Mouse (Mus musculus) ES-E14 (cell line): ENCODE results near the gene Slc16a9. TPM values are rescaled to one million over a fixed set of nuclear protein-coding genes. Genes with fewer than 3 reads are reported as not detected.

Source experiments
- DNase-seq: peaks from one replicate; pipeline ENCODE4 v3.0.0-alpha.2; 2013; ENCODE audit warnings: low read depth, low spot score
- H3K27ac ChIP-seq: 2 replicates; pipeline ENCODE4 v1.5.1; 2012; ENCODE audit warnings: low read depth, mild to moderate bottlenecking, low read length, moderate library complexity, mixed read lengths; ENCODE audit not compliant: poor library complexity, insufficient read depth, severe bottlenecking
- H3K36me3 ChIP-seq: 2 replicates; pipeline ENCODE4 v1.6.1; 2012; ENCODE audit warnings: mild to moderate bottlenecking, low read length, moderate library complexity, mixed read lengths; ENCODE audit not compliant: control insufficient read depth, poor library complexity, insufficient read depth, severe bottlenecking
- H3K4me1 ChIP-seq, 2 experiments: fragments of 150-350 bp in 1 of 2; sonication (generic) in 1 of 2; 2 replicates each; pipeline ENCODE4 v1.6.1; 2012; ENCODE audit warnings: low read length in 2 of 2, mild to moderate bottlenecking in 1 of 2, mixed read lengths in 1 of 2; ENCODE audit not compliant: control insufficient read depth in 2 of 2, insufficient read depth in 2 of 2, poor library complexity in 1 of 2
- H3K4me3 ChIP-seq, 2 experiments: fragments of 150-350 bp in 1 of 2; sonication (generic) in 1 of 2; 2 replicates each; pipeline ENCODE4 v1.5.1; 2012; ENCODE audit warnings: low read length in 2 of 2, low read depth in 1 of 2, mild to moderate bottlenecking in 1 of 2, mixed read lengths in 1 of 2; ENCODE audit not compliant: insufficient read depth in 1 of 2, poor library complexity in 1 of 2, severe bottlenecking in 1 of 2
- H3K9ac ChIP-seq: 2 replicates; pipeline ENCODE4 v1.6.1; 2012; ENCODE audit warnings: low read depth, mild to moderate bottlenecking, low read length, mixed read lengths; ENCODE audit not compliant: poor library complexity, insufficient read depth, severe bottlenecking
- H3K9me3 ChIP-seq: fragments of 150-350 bp; sonication (generic); 2 replicates; pipeline ENCODE4 v1.6.1; 2012; ENCODE audit warnings: low read depth, mild to moderate bottlenecking, low read length; ENCODE audit not compliant: control insufficient read depth, insufficient read depth
- CHD2 ChIP-seq: IDR thresholded peaks from 2 replicates; pipeline ENCODE4 v1.6.1; 2014; ENCODE audit warnings: mild to moderate bottlenecking, low read depth, low read length, inconsistent platforms
- HCFC1 ChIP-seq: IDR thresholded peaks from 2 replicates; pipeline ENCODE4 v1.6.1; 2012; ENCODE audit warnings: low read length, inconsistent platforms, borderline replicate concordance; ENCODE audit not compliant: insufficient read depth
- MAFK ChIP-seq: IDR thresholded peaks from 2 replicates; pipeline ENCODE4 v1.6.1; 2014; ENCODE audit warnings: mild to moderate bottlenecking, low read depth, low read length, inconsistent platforms; ENCODE audit not compliant: insufficient read depth
- ZC3H11A ChIP-seq: IDR thresholded peaks from 2 replicates; pipeline ENCODE4 v1.6.1; 2012; ENCODE audit warnings: low read depth, mild to moderate bottlenecking, inconsistent platforms, low read length, borderline replicate concordance
- ZNF384 ChIP-seq: IDR thresholded peaks from 2 replicates; pipeline ENCODE4 v1.6.1; 2012; ENCODE audit warnings: low read depth, low read length, inconsistent platforms
- in situ Hi-C, 2 experiments: fragments of 600-800 bp; cut with MboI; formaldehyde crosslinking; loops; one replicate each; pipeline ENCODE4 v1.15.1; 2025; ENCODE audit warnings: low sequenced_read_pairs in 2 of 2, inconsistent platforms in 1 of 2; ENCODE audit not compliant: unreplicated experiment in 2 of 2
- total RNA-seq: library from RNA; depleted of rRNA; stranded (reverse); fragments of 300-350 nt; gene quantifications from 2 replicates; pipeline ENCODE4 v1.2.3, GENCODE M21; 2012

Slc16a9 gene
- total RNA-seq, 1 experiment = 1.3 TPM

DNA sequence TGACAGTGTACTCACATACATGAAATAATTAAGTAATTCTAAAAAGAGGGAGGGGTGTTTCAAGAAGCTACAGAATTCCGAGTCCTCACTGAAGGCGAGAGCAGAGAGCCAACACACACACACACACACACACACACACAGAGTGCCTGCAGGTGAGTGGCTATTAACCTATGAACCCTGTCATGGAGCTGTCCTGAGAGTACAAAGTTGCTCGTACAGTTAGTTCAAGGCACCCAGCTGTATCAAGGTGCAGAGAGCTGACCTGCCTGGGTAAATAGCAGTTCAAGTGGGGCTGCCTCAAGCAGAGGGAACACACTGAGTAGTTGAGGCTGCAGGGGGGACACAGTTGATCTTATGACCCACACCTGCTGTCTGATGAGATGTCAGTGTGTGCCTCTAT, 17.2 kb downstream of the Slc16a9 start:
- Histone ChIP-seq H3K36me3 (no peaks in the 10 kb centered on the region), H3K9ac (no peak overlapping the region), H3K27ac (no peak overlapping the region), H3K4me1 (peaks cover 3 to 5% of the 10 kb centered on the region in 2 experiments; a peak in 2 of 4 replicates), H3K9me3 (no peaks in the 10 kb centered on the region), H3K4me3 (no peak overlapping the region)
- TF ChIP-seq ZNF384 (no peak), ZC3H11A (no peak), MAFK (no peak), CHD2 (no peak), HCFC1 (no peak)
- DNase-seq = no peak
- in situ Hi-C loops = no loop called here

DNA sequence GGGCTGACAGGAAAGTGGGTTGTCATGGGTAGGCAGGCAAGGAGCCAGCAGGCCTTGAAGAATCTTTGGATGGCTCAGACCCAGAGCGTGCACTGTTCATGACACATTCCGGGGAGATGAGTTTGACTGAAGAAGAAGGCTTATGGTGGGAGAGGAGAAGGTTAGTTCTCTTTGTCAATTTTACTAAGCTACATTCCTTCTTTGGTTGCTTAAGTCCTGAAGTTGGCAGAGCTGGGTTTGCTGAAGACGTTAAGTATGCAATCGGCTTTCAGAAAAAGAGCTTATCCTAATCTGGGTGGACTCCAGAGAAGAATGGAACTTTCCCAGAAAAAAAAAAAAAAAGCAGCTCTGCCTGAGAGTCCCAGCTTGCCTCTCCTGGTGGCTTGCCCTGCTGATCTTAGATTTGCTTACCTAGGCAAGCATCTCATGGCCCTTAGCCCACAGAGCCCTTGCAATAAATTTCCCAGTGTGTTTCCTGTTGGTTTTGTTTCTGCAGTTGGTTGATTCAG, 18.8 kb downstream of the Slc16a9 start:
- Histone ChIP-seq H3K4me3 (no peak overlapping the region), H3K9ac (no peak overlapping the region), H3K36me3 (no peaks in the 10 kb centered on the region), H3K9me3 (no peaks in the 10 kb centered on the region), H3K4me1 (peaks cover 3 to 5% of the 10 kb centered on the region in 2 experiments; a peak in 2 of 4 replicates), H3K27ac (no peak overlapping the region)
- no peak for DNase-seq
- in situ Hi-C loops = no loop called here
- TF ChIP-seq HCFC1 (no peak), ZNF384 (no peak), CHD2 (no peak), MAFK (no peak)

DNA sequence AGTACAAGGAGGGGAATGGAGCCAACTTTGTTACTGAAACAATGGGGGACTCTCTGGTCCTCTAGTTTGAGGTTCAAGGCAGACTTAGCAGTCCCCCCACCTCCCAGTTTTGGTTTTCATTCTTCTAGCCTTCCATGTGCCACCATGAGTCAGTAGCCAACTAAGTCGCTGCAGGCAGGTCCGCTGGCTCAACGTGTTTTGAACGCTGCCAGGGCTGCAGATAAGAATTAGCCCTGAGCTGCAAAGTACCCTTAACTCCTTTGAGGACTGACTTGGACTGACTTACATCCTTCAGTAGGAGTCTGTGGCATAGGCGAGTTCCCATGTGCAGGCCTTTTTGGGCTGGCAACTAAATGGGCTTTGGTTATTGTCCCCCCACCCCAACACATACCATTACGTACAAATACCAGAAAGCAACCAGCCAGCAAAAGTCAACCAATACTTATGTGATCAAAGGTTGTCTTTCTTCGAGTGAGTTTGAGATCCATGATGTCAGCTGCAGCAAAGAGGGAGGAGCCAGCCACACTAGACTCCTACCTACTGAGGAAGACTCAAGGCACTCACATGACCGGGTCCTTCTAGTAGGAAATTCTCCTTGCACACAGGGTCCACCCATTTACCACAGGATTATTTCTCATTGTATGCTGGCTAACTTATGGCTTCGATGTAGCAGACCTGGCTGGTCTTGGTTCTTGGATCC, 19.6 kb downstream of the Slc16a9 start:
- in situ Hi-C loops = no loop called here
- TF ChIP-seq HCFC1 (no peak), MAFK (no peak), CHD2 (no peak), ZNF384 (no peak), ZC3H11A (no peak)

DNA sequence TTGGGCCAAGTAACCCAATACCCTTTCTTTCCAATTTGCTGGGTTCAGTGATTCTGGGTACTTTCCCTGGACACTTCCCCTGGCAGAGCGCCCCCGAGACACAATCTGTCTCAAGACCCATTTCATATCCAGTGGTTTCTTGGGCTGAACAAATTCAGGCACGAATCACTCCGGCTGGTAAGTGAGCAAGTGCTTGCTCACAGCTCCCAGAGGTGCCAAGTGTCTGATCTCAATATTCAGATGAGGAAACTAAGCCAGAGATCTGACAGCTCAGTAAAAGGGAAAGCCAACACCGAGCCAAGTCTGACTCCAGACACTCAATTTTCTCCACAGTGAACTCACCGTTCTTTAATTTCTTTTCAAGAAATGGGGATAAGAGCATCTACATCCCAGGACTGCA, 21.6 kb downstream of the Slc16a9 start:
- Histone ChIP-seq H3K9me3 (no peaks in the 10 kb centered on the region), H3K36me3 (no peaks in the 10 kb centered on the region), H3K4me3 (no peak overlapping the region), H3K27ac (no peak overlapping the region), H3K4me1 (peaks cover 0 to under 1% of the 10 kb centered on the region in 2 experiments; a peak in 1 of 4 replicates), H3K9ac (no peak overlapping the region)
- TF ChIP-seq ZNF384 (no peak), HCFC1 (no peak), MAFK (no peak), CHD2 (no peak), ZC3H11A (no peak)
- DNase-seq = no peak
- in situ Hi-C loops = no loop called here

More for the DNA sequence above, 19.6 kb downstream of the Slc16a9 start:
- no peaks in the 10 kb centered on the region for H3K9me3 ChIP-seq
- no peak overlapping the region for H3K9ac ChIP-seq
- DNase-seq = no peak
- no peaks in the 10 kb centered on the region for H3K36me3 ChIP-seq
- H3K4me3 ChIP-seq = no peak overlapping the region
- peaks cover 3 to 5% of the 10 kb centered on the region in 2 experiments; a peak in 2 of 4 replicates for H3K4me1 ChIP-seq
- no peak overlapping the region for H3K27ac ChIP-seq
